Mouse (Mus musculus): ENCODE data around the gene Tprkb. TPM values are rescaled to one million over a fixed set of nuclear protein-coding genes. Genes with fewer than 3 reads are reported as not detected.
A peak's percentile ranks its signal among the peaks of the same experiment; 100 is the strongest.
"Not testable (repeated sequence)": the region's sequence is repeated elsewhere in the genome, so short reads cannot be mapped to it uniquely, and the experiment has no call there.

Tprkb gene
- polyA plus RNA-seq, 1 experiment from 2014 or later: 37.6 TPM

- in situ Hi-C loops (cut with MboI; ENCODE audit: low pct_unique_long_range_greater_than_20kb): no loop called here
- no peak for DNase-seq (ENCODE audit: low read depth, low spot score)
- ChIA-PET CTCF (interaction anchor here (2.3 kb wide), 1 partner anchor 19 kb away, joined by 15 read pairs; no protein-coding TSS in a partner anchor), POLR2A (interaction anchor here (1.0 kb wide), 1 partner anchor 19 kb away, joined by 3 read pairs; no protein-coding TSS in a partner anchor)
- no peak for TF ChIP-seq CTCF (IDR thresholded peaks at IDR 0.05)
- H3K27me3 ChIP-seq: no peaks in the 10 kb centered on the region
- ATAC-seq: no peak
These were observed 4.9 kb downstream of the Tprkb start for GRCm38 (mm10) chr6:85916596-85916995.

- POLR2A ChIA-PET; in situ Hi-C loops (cut with MboI; ENCODE audit: low pct_unique_long_range_greater_than_20kb); CTCF ChIA-PET; DNase-seq (ENCODE audit: low read depth, low spot score); H3K27me3 ChIP-seq; ATAC-seq: not testable (repeated sequence)
These were observed 6.7 kb downstream of the Tprkb start for GRCm38 (mm10) chr6:85918341-85918740.

DNA sequence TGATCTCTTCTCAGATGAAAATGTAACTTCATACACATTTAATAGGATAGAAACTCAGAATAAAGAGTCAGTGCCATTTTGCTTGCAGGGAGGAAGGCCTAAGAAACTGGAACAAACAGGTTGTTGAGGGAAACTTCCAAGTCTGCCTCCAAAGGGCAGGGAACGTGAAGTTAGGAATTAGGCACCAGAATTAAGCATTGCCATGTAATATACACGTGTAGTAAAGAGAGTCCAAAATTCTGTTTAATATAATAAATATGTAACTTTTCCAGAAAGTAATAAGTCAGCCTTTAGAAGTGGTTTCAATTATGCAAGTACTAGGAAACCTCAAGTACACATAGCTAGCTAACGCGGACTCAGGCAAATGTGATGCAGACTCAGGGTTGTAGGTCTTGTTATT lies 7.7 kb downstream of the Tprkb start:
- ATAC-seq (no peak), DNase-seq (ENCODE audit: low read depth, low spot score) (no peak)
- CTCF ChIA-PET: no interaction called here
- in situ Hi-C loops (cut with MboI; ENCODE audit: low pct_unique_long_range_greater_than_20kb): no loop called here
- POLR2A ChIA-PET: no interaction called here
- no peak for TF ChIP-seq CTCF (IDR thresholded peaks at IDR 0.05)
- H3K27me3 ChIP-seq: no peaks in the 10 kb centered on the region

- ChIA-PET POLR2A (no interaction called here), CTCF (interaction anchor here (0.8 to 1.3 kb wide), 3 partner anchors 8 to 18 kb away, joined by 3 read pairs; partner anchors contain the start of gene Nat8f1)
- TF ChIP-seq CTCF (IDR thresholded peaks at IDR 0.05): no peak
These were observed 12.0 kb downstream of the Tprkb start for GRCm38 (mm10) chr6:85923643-85924042.

GRCm38 (mm10) chr6:85926709-85927108 lies 15.0 kb downstream of the Tprkb start:
- no peaks in the 10 kb centered on the region for H3K27me3 ChIP-seq
- in situ Hi-C loops (cut with MboI; ENCODE audit: low pct_unique_long_range_greater_than_20kb): no loop called here
- CTCF ChIA-PET: no interaction called here
- no peak for TF ChIP-seq CTCF (IDR thresholded peaks at IDR 0.05)
- no peak for ATAC-seq
- POLR2A ChIA-PET: no interaction called here
- DNase-seq (ENCODE audit: low read depth, low spot score): no peak

More at GRCm38 (mm10) chr6:85923643-85924042, 12.0 kb downstream of the Tprkb start:
- in situ Hi-C loops (cut with MboI; ENCODE audit: low pct_unique_long_range_greater_than_20kb): no loop called here
- DNase-seq (ENCODE audit: low read depth, low spot score) (no peak), ATAC-seq (no peak)
- no peaks in the 10 kb centered on the region for H3K27me3 ChIP-seq

- CTCF ChIA-PET: no interaction called here
- in situ Hi-C loops (cut with MboI; ENCODE audit: low pct_unique_long_range_greater_than_20kb): no loop called here
- TF ChIP-seq CTCF (IDR thresholded peaks at IDR 0.05): no peak
- H3K27me3 ChIP-seq: no peaks in the 10 kb centered on the region
- no peak for DNase-seq (ENCODE audit: low read depth, low spot score)
- POLR2A ChIA-PET: no interaction called here
- ATAC-seq: no peak
These were observed 16.1 kb downstream of the Tprkb start for GRCm38 (mm10) chr6:85927476-85928464.

- DNase-seq (ENCODE audit: low read depth, low spot score) (no peak), ATAC-seq (no peak)
- TF ChIP-seq CTCF (IDR thresholded peaks at IDR 0.05): no peak
- no peaks in the 10 kb centered on the region for H3K27me3 ChIP-seq
- ChIA-PET CTCF (no interaction called here), POLR2A (interaction anchor here (0.7 kb wide), 1 partner anchor 8 kb away, joined by 3 read pairs; no protein-coding TSS in a partner anchor)
- in situ Hi-C loops (cut with MboI; ENCODE audit: low pct_unique_long_range_greater_than_20kb): no loop called here
These were observed 17.6 kb downstream of the Tprkb start for GRCm38 (mm10) chr6:85929312-85929711.

GRCm38 (mm10) chr6:85934047-85934446 lies 22.4 kb downstream of the Tprkb start:
- no peaks in the 10 kb centered on the region for H3K27me3 ChIP-seq
- POLR2A ChIA-PET: no interaction called here
- no peak for DNase-seq (ENCODE audit: low read depth, low spot score)
- CTCF ChIA-PET: interaction anchor here (1.2 kb wide), 1 partner anchor 13 kb away, joined by 3 read pairs; no protein-coding TSS in a partner anchor
- ATAC-seq: no peak
- no peak for TF ChIP-seq CTCF (IDR thresholded peaks at IDR 0.05)
- in situ Hi-C loops (cut with MboI; ENCODE audit: low pct_unique_long_range_greater_than_20kb): no loop called here

DNA sequence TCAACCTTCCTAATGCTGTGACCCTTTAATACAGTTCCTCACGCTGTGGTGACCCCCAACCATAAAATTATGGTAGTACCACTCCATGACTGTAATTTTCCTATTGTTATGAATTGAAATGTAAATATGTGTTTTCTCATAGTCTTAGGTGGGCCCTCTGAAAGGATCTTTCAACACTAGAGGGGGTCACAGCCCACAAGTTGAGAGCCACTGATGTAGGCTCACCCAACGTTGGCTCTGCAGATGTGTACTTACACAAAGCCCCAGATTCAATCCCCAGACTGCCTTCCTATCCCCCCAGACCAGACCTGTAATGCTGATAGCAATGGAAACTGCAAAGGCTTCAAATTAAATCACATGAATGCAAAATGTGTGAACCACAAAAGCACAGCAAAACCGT lies 24.0 kb downstream of the Tprkb start:
- ATAC-seq (no peak), DNase-seq (ENCODE audit: low read depth, low spot score) (no peak)
- ChIA-PET CTCF (interaction anchor here (0.7 to 2.1 kb wide), 4 partner anchors 12 to 429 kb away, joined by 3 to 15 read pairs (median 3); partner anchors contain the start of gene Nat8f1), POLR2A (interaction anchor here (1.6 kb wide), 1 partner anchor 20 kb away, joined by 3 read pairs; no protein-coding TSS in a partner anchor)
- peak; percentile 19 for TF ChIP-seq CTCF (IDR thresholded peaks at IDR 0.05)
- no peaks in the 10 kb centered on the region for H3K27me3 ChIP-seq
- in situ Hi-C loops (cut with MboI; ENCODE audit: low pct_unique_long_range_greater_than_20kb): no loop called here

DNA sequence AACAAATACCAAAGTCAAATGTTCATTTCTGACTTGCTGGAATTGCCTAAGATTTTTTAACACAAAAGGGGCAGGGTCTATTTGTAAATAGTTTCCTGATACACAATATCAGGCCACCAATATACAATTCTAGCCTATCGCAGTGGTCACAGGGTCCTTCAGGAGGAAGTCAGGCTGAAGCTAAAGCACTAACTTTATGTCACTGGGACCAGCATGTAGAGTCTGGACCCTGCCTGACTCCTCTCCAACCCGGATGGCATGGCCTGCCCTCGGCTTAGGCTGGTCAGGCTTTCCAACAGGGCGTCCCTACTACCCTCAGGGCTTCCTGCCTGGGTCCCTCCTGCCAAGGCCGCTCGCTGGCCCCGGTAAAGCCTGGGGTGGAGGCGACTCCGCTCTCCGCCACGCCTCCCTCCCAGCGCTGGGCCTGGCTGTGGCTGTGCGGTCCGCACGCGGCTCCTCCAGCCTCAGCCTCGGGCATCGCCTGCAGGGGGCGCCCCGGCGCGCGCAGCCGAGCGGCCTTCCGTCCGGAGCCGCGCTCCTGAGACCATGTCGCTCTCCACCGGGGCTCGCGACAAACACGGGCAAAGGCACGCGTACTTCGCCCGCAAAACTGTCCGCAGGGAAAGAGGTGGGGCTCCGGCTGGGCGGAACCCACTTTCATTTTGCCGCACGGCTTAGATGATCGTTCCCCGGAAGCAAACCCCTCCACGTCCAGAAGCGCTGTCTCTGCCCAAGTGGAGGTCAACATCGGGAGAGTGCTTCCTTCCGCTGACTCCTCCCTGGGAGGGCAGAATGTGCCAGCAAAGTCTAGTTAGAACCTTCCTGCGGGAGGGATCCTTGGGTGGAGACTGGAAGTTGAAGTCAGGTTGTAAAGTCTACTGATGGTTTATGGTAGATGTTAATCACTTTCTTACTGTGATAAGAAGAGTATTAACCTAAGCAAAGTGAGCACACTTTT lies 25.1 kb downstream of the Tprkb start:
- H3K27me3 ChIP-seq; DNase-seq (ENCODE audit: low read depth, low spot score); in situ Hi-C loops (cut with MboI; ENCODE audit: low pct_unique_long_range_greater_than_20kb): not testable (repeated sequence)
- peak; percentile 99 for TF ChIP-seq CTCF (IDR thresholded peaks at IDR 0.05)
- ATAC-seq: peak; percentile 89
- ChIA-PET CTCF (interaction anchor here (0.6 to 2.1 kb wide), 3 partner anchors 11 to 28 kb away, joined by 3 to 15 read pairs (median 3); partner anchors contain the start of gene Nat8f1), POLR2A (interaction anchor here (1.6 kb wide), 1 partner anchor 21 kb away, joined by 3 read pairs; no protein-coding TSS in a partner anchor)
